Mouse (Mus musculus): Measurements from ENCODE around the gene Srms. TPM values are rescaled to one million over a fixed set of nuclear protein-coding genes. Genes with fewer than 3 reads are reported as not detected.
"Not testable (repeated sequence)": the region's sequence is repeated elsewhere in the genome, so short reads cannot be mapped to it uniquely, and the experiment has no call there.

The Srms gene
- polyA plus RNA-seq, 1 experiment from 2014 or later = not detected

- Histone ChIP-seq H3K27ac (no peak overlapping the region), H3K4me3 (replicated peaks) (no peak overlapping the region)
Observed at GRCm38 (mm10) chr2:181218881-181219485, 6.0 kb upstream of the Srms start.

DNA sequence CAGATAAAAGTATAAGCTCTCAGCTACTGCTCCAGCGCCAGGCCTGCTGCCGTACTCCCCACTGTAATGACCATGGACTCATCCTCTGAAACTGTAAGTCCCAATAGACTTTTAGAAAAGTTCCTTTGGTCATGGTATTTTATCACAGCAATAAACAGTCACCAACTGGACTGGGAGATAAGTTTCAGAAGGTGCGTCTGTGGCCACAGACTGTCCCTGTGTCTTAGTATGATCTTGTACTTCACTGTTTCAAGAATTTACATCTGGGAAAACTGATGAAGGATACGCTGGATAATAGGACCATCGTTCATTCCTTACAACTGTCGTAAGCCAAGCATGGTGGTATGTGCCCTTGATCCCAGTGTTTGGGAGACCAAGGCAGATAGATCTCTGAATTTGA, 3.1 kb upstream of the Srms start:
- Histone ChIP-seq H3K4me2 (no peak overlapping the region), H3K9me3 (no peaks in the 10 kb centered on the region), H3K4me1 (peaks cover 22% of the 10 kb centered on the region), H3K27me3 (peaks cover 44% of the 10 kb centered on the region), H3K9ac (no peak overlapping the region), H3K27ac (no peak overlapping the region), H3K4me3 (replicated peaks) (no peak overlapping the region), H3K36me3 (replicated peaks) (no peaks in the 10 kb centered on the region)
- ATAC-seq (ENCODE audit: low FRiP score) = no peak
- WGBS = 92% methylated on average over 6 of the region's 6 CpGs

More at GRCm38 (mm10) chr2:181218881-181219485, 6.0 kb upstream of the Srms start:
- Histone ChIP-seq H3K36me3 (replicated peaks) (no peaks in the 10 kb centered on the region), H3K9ac (no peak overlapping the region), H3K9me3 (no peaks in the 10 kb centered on the region), H3K4me1 (peaks cover 12% of the 10 kb centered on the region), H3K4me2 (no peak overlapping the region), H3K27me3 (peaks cover 20% of the 10 kb centered on the region)
- no peak for ATAC-seq (ENCODE audit: low FRiP score)
- whole genome bisulfite sequencing = 73% methylated on average over 5 of the region's 5 CpGs

GRCm38 (mm10) chr2:181212389-181213020, 480 bp downstream of the Srms start:
- Histone ChIP-seq H3K36me3 (replicated peaks) (no peaks in the 10 kb centered on the region), H3K9ac (no peak overlapping the region; the same call in none of the 2 replicates), H3K27ac (no peak overlapping the region), H3K4me1 (peaks cover 10% of the 10 kb centered on the region), H3K9me3 (no peaks in the 10 kb centered on the region), H3K4me2 (peak overlapping the region; percentile 49), H3K4me3 (replicated peaks) (peak overlapping the region; percentile 25), H3K27me3 (peaks cover 44% of the 10 kb centered on the region)
- no peak for ATAC-seq (ENCODE audit: low FRiP score)
- WGBS = 3% methylated on average over 34 of the region's 34 CpGs

DNA sequence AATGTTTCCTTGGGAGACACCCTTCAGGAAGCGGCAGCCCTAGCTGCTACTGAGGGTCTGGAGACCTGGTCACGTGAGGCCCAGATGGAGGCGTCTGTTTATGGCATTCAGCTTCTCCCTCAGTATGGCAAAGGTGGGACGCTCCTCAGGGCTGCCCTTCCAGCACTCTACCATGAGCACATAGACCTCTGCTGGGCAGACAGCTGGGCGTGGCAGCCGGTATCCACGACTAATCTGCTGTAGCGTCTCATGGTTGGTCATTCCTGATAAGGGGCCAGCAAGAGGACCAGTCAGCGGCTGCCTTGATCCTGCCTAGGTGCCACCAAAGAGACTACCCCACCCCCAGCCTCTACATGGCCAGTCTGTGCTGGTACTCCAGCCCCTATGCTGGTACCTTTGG, 6.9 kb downstream of the Srms start:
- Histone ChIP-seq H3K4me2 (no peak overlapping the region), H3K27me3 (peaks cover 8% of the 10 kb centered on the region), H3K9ac (no peak overlapping the region), H3K27ac (no peak overlapping the region), H3K4me3 (replicated peaks) (no peak overlapping the region), H3K4me1 (no peaks in the 10 kb centered on the region), H3K36me3 (replicated peaks) (no peaks in the 10 kb centered on the region), H3K9me3 (no peaks in the 10 kb centered on the region)
- 75% methylated on average over 9 of the region's 9 CpGs for WGBS
- ATAC-seq (ENCODE audit: low FRiP score) = no peak

DNA sequence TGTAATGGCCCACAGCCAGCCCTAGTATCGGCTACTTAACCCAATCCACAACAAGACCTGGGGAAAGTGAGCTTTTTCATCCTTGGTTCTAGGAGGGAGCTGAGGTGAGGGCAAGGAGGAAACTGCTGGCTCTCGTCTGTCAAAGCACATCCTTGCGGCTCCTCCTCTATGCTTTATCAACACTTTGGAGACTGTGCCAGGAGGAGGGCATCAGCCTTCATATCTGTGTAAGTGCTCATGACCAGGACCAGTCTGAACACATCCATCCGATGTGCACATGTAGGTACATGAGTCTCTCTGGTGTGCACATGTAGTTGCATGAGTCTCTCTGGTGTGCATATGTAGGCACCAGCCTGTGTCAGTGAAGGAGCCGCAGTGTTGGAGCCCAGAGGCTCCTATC, 7.3 kb downstream of the Srms start:
- H3K9ac ChIP-seq = no peak overlapping the region
- no peak overlapping the region for H3K4me2 ChIP-seq
- no peaks in the 10 kb centered on the region for H3K9me3 ChIP-seq
- H3K27ac ChIP-seq = no peak overlapping the region
- no peak overlapping the region for H3K4me3 ChIP-seq (replicated peaks)
- H3K4me1 ChIP-seq = no peaks in the 10 kb centered on the region
- WGBS = 92% methylated on average over 5 of the region's 5 CpGs
- H3K36me3 ChIP-seq (replicated peaks) = no peaks in the 10 kb centered on the region
- no peak for ATAC-seq (ENCODE audit: low FRiP score)
- H3K27me3 ChIP-seq = peaks cover 5% of the 10 kb centered on the region; the same call in 1 of the 2 replicates

GRCm38 (mm10) chr2:181202886-181203285, 10.1 kb downstream of the Srms start:
- no peaks in the 10 kb centered on the region for H3K27me3 ChIP-seq
- H3K4me2 ChIP-seq = no peak overlapping the region
- H3K9me3 ChIP-seq = no peaks in the 10 kb centered on the region
- no peaks in the 10 kb centered on the region for H3K4me1 ChIP-seq
- ATAC-seq (ENCODE audit: low FRiP score) = no peak
- H3K9ac ChIP-seq = no peak overlapping the region
- no peaks in the 10 kb centered on the region for H3K36me3 ChIP-seq (replicated peaks)
- WGBS = 83% methylated on average over 6 of the region's 6 CpGs
- H3K27ac ChIP-seq = no peak overlapping the region
- H3K4me3 ChIP-seq (replicated peaks) = no peak overlapping the region

GRCm38 (mm10) chr2:181202422-181202821, 10.6 kb downstream of the Srms start, which contains the start of gene Ptk6:
Gene Ptk6 (minus strand): TSS chr2:181202789.
- 90% methylated on average over 3 of the region's 3 CpGs for WGBS
- Histone ChIP-seq H3K36me3 (replicated peaks) (no peaks in the 10 kb centered on the region), H3K4me2 (no peak within 1 kb of the TSS), H3K4me3 (replicated peaks) (no peak within 1 kb of the TSS), H3K9me3 (no peaks in the 10 kb centered on the region), H3K9ac (no peak within 1 kb of the TSS), H3K4me1 (no peaks in the 10 kb centered on the region), H3K27me3 (no peaks in the 10 kb centered on the region), H3K27ac (no peak within 1 kb of the TSS)
- ATAC-seq (ENCODE audit: low FRiP score) = no peak

GRCm38 (mm10) chr2:181201606-181202005, 11.4 kb downstream of the Srms start:
- no peak overlapping the region for H3K4me3 ChIP-seq (replicated peaks)
- no peaks in the 10 kb centered on the region for H3K36me3 ChIP-seq (replicated peaks)
- H3K4me2 ChIP-seq = no peak overlapping the region
- ATAC-seq (ENCODE audit: low FRiP score) = no peak
- H3K4me1 ChIP-seq = no peaks in the 10 kb centered on the region
- H3K9ac ChIP-seq = no peak overlapping the region
- no peaks in the 10 kb centered on the region for H3K9me3 ChIP-seq
- no peaks in the 10 kb centered on the region for H3K27me3 ChIP-seq
- H3K27ac ChIP-seq = no peak overlapping the region
- 75% methylated on average over 3 of the region's 3 CpGs for WGBS

DNA sequence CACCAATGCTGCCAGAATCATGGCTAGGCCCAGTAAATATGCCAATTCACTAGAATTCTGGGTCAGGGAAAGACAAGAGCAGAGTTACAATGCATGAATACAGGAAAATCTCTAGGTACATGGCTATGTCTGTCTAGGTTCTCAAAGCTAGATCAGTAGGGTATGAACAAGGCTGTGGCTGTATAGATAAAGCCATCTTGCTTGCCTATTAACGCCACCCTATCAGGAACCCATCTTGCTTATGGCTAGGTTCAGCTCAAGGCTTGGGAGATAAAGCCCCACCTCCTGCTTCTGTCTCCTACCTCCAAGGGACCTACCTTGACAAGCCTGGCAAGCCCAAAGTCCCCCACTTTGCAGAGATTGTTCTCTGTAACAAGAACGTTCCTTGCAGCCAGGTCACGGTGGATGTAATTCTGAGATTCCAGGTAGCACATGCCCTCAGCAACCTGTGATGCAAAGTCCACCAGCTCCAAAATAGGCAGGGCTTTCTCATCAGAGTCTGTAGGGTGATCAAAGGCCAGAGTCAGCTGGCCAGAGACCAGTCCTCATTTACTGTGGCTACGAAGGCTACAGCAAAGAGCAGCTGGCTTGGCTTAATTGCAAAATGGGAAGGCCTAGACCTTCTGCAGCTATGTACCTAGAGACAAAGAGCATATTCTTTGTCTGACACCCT, 16.2 kb downstream of the Srms start:
- no peaks in the 10 kb centered on the region for H3K9me3 ChIP-seq
- H3K27ac ChIP-seq = no peak overlapping the region
- H3K27me3 ChIP-seq = no peaks in the 10 kb centered on the region
- no peak for ATAC-seq (ENCODE audit: low FRiP score)
- 92% methylated on average over 4 of the region's 4 CpGs for WGBS
- H3K4me1 ChIP-seq = no peaks in the 10 kb centered on the region
- H3K36me3 ChIP-seq (replicated peaks) = no peaks in the 10 kb centered on the region
- no peak overlapping the region for H3K4me2 ChIP-seq
- no peak overlapping the region for H3K9ac ChIP-seq
- no peak overlapping the region for H3K4me3 ChIP-seq (replicated peaks)

- no peak overlapping the region for H3K4me3 ChIP-seq (replicated peaks)
- no peaks in the 10 kb centered on the region for H3K9me3 ChIP-seq
- no peak overlapping the region for H3K27ac ChIP-seq
- peaks cover 12% of the 10 kb centered on the region for H3K36me3 ChIP-seq (replicated peaks)
- WGBS = 86% methylated on average over 3 of the region's 3 CpGs
- H3K4me1 ChIP-seq = peaks cover 9% of the 10 kb centered on the region
- no peak for ATAC-seq (ENCODE audit: low FRiP score)
- H3K9ac ChIP-seq = no peak overlapping the region
- no peak overlapping the region for H3K4me2 ChIP-seq
- H3K27me3 ChIP-seq = no peaks in the 10 kb centered on the region
Observed at GRCm38 (mm10) chr2:181193044-181193443, 19.9 kb downstream of the Srms start.

DNA sequence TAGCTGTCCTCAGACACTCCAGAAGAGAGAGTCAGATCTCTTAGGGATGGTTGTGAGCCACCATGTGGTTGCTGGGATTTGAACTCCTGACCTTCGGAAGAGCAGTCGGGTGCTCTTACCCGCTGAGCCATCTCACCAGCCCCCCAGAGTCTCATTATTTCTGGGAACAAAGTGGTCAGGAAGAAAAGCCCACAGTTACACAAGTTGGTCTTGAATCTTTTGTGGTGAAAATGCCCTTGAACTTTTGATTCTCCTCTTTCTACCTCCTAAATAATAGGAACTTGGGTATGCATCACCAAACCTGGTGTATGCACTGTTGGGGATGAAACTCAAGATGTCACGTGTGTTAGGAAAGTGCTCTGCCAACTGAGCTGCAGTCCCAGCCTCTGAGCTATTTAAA, 21.0 kb downstream of the Srms start:
- 71% methylated on average over 4 of the region's 4 CpGs for WGBS
- Histone ChIP-seq H3K4me1 (peaks cover 9% of the 10 kb centered on the region), H3K27me3 (no peaks in the 10 kb centered on the region), H3K36me3 (replicated peaks) (peaks cover 12% of the 10 kb centered on the region), H3K27ac (no peak overlapping the region), H3K4me3 (replicated peaks) (no peak overlapping the region), H3K9ac (no peak overlapping the region), H3K9me3 (no peaks in the 10 kb centered on the region), H3K4me2 (no peak overlapping the region)
- no peak for ATAC-seq (ENCODE audit: low FRiP score)

DNA sequence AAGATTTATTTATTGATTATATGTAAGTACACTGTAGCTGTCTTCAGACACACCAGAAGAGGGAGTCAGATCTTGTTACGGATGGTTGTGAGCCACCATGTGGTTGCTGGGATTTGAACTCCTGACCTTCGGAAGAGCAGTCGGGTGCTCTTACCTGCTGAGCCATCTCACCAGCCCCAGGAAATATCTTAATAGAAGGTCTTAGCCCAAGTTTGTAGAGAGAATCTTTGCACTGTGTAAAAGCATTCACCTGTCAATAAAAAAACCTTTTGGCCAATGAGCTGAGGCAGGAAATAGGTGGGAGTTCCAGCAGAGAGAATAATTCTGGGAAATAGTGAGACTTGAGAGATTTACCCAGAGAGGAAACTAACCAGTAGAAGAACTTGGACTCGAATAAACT, 21.6 kb downstream of the Srms start:
- 84% methylated on average over 4 of the region's 4 CpGs for WGBS
- not testable (repeated sequence) for H3K4me3 ChIP-seq (replicated peaks)

More for the DNA sequence above, 21.6 kb downstream of the Srms start:
- not testable (repeated sequence) for H3K9ac ChIP-seq; H3K4me1 ChIP-seq; H3K9me3 ChIP-seq; H3K27ac ChIP-seq; H3K27me3 ChIP-seq; H3K4me2 ChIP-seq; ATAC-seq (ENCODE audit: low FRiP score)
- H3K36me3 ChIP-seq (replicated peaks) = peaks cover 12% of the 10 kb centered on the region
